Comparison of ENCODE assay signal across 15 mouse cellular contexts in genomic region chr13:63550367-63550766, GRCm38 (mm10).
"Had no signal": no experiment of that assay in that cellular context is flagged by ENCODE, and none has a peak within 500 bp of the region (broad histone marks: within the 10 kb centered on the region; RNA-seq: fewer than 3 reads in every experiment).

No protein-coding gene starts in this region.

- DNase-seq: kidney, adult 18-20 months; kidney, postnatal 10 days; kidney, postnatal 4 days; lung, embryonic 14.5 days; lung, postnatal 14 days; midbrain, embryonic 14.5 days; right cerebral cortex, postnatal 4 days; spleen, adult 18-20 months; thymus, postnatal 36 days had no signal

- H3K27me3 ChIP-seq: liver, embryonic 15.5 days had no signal

- H3K4me2 ChIP-seq: liver, embryonic 11.5 days; liver, embryonic 15.5 days had no signal

- H3K4me3 ChIP-seq: left cerebral cortex, adult 2 months; limb, embryonic 10.5 days; liver, embryonic 15.5 days had no signal

- H3K9me3 ChIP-seq: limb, embryonic 10.5 days; liver, embryonic 15.5 days had no signal

- H3K9ac ChIP-seq: liver, embryonic 15.5 days; lung, embryonic 14.5 days had no signal

- H3K27ac ChIP-seq: left cerebral cortex, adult 2 months; liver, embryonic 15.5 days; macrophage had no signal

- ATAC-seq: inflammation-experienced regulatory T-cells, adult 6 months had no signal
